Mouse (Mus musculus) liver, embryonic 14.5 days (tissue): Measurements from ENCODE around the gene Otud7b. TPM values are rescaled to one million over a fixed set of nuclear protein-coding genes. Genes with fewer than 3 reads are reported as not detected.

ENCODE experiments used
- ATAC-seq: fragments of 200-750 bp; cut with Nextera tagmentation; 2 replicates; pipeline ENCODE4 v1.8.0; 2017; ENCODE audit warnings: moderate number of reproducible peaks, mild to moderate bottlenecking, moderate library complexity; ENCODE audit not compliant: insufficient read depth
- DNase-seq, 3 experiments: peaks; one replicate each; pipeline ENCODE4 v3.0.0-alpha.2; 2012 to 2013; ENCODE audit warnings: low read depth in 3 of 3, low spot score in 3 of 3
- H3K27ac ChIP-seq: fragments of 300-500 bp; sonication (generic); 2 replicates; pipeline ENCODE4 v1.5.1; 2014; ENCODE audit warnings: moderate library complexity, mild to moderate bottlenecking, control low read depth, inconsistent platforms
- H3K27me3 ChIP-seq: fragments of 300-500 bp; sonication (generic); 2 replicates; pipeline ENCODE4 v1.6.1; 2014; ENCODE audit warnings: mild to moderate bottlenecking, low read length, moderate library complexity; ENCODE audit not compliant: control insufficient read depth, insufficient read depth
- H3K36me3 ChIP-seq: fragments of 300-500 bp; sonication (generic); replicated peaks from 2 replicates; pipeline ENCODE4 v1.6.1; 2014; ENCODE audit warnings: low read depth; ENCODE audit not compliant: control insufficient read depth, insufficient read depth
- H3K4me1 ChIP-seq, 2 experiments: fragments of 200-500 bp in 1 of 2; fragments of 300-500 bp in 1 of 2; sonication (generic) in 1 of 2; replicated peaks; 2 replicates each; pipeline ENCODE4 v1.6.1; 2012 to 2014; ENCODE audit warnings: antibody characterized with exemption in 1 of 2, inconsistent platforms in 1 of 2, low read length in 1 of 2; ENCODE audit not compliant: control insufficient read depth in 2 of 2, insufficient read depth in 2 of 2
- H3K4me2 ChIP-seq: fragments of 300-500 bp; sonication (generic); 2 replicates; pipeline ENCODE4 v1.6.1; 2014; ENCODE audit warnings: low read depth, mild to moderate bottlenecking, control low read depth, moderate library complexity
- H3K4me3 ChIP-seq, 2 experiments: fragments of 200-500 bp in 1 of 2; fragments of 300-500 bp in 1 of 2; sonication (generic) in 1 of 2; 2 replicates each; pipeline ENCODE4 v1.5.1; 2012 to 2014; ENCODE audit warnings: low read depth in 2 of 2, low read length in 2 of 2, mild to moderate bottlenecking in 2 of 2, control low read depth in 1 of 2, inconsistent platforms in 1 of 2, moderate library complexity in 1 of 2; ENCODE audit not compliant: insufficient read depth in 1 of 2
- H3K9ac ChIP-seq: fragments of 300-500 bp; sonication (generic); replicated peaks from 2 replicates; pipeline ENCODE4 v1.6.1; 2014; ENCODE audit warnings: mild to moderate bottlenecking, control low read depth, moderate library complexity
- H3K9me3 ChIP-seq: fragments of 300-500 bp; sonication (generic); 2 replicates; pipeline ENCODE4 v1.6.1; 2016; ENCODE audit warnings: low read length, mixed read lengths; ENCODE audit not compliant: control insufficient read depth
- CTCF ChIP-seq: IDR thresholded peaks from 2 replicates; pipeline ENCODE4 v1.5.1; 2016; ENCODE audit warnings: antibody characterized with exemption, low read depth, control low read depth
- EP300 ChIP-seq: IDR thresholded peaks from 2 replicates; pipeline ENCODE4 v1.6.1; 2016; ENCODE audit warnings: antibody characterized with exemption, low read depth
- WGBS: fragments of 180-500 bp; shearing (Covaris S2); extraction: QIAGEN DNeasy Blood & Tissue Kit; methylation state at CpG from one replicate; pipeline ENCODE4 v1.1.7; 2014; ENCODE audit not compliant: insufficient replicate concordance; 5-methylcytosine and 5-hydroxymethylcytosine counted together
- polyA plus RNA-seq, 2 experiments: library from polyadenylated mRNA; depleted of rRNA in 1 of 2; stranded (reverse) in 1 of 2; unstranded in 1 of 2; fragments of >200 nt; fragmentation: Nextera tagmentation in 1 of 2; extraction: Ambion mirVana in 1 of 2; gene quantifications; 2 replicates each; pipeline versions ENCODE4 v1.2.1 to v1.2.3; 2012 to 2014

The Otud7b gene
- polyA plus RNA-seq, 2 experiments: 3.5 to 5.2 TPM

- Histone ChIP-seq H3K27me3 (no peaks in the 10 kb centered on the region), H3K9ac (no peak overlapping the region), H3K36me3 (no peaks in the 10 kb centered on the region), H3K4me1 (peaks cover 4 to 10% of the 10 kb centered on the region in 2 experiments), H3K27ac (no peak overlapping the region), H3K4me3 (no peak overlapping the region), H3K9me3 (no peaks in the 10 kb centered on the region), H3K4me2 (no peak overlapping the region)
- 37% methylated on average over 4 of the region's 4 CpGs for WGBS
- ATAC-seq (no peak), DNase-seq (no peak)
- TF ChIP-seq EP300 (no peak), CTCF (no peak)
Observed at GRCm38 (mm10) chr3:96098168-96098567, 6.2 kb upstream of the Otud7b start.

GRCm38 (mm10) chr3:96098616-96099267 is 5.6 kb upstream of the Otud7b start:
- ATAC-seq (no peak), DNase-seq (no peak)
- H3K9me3 ChIP-seq: no peaks in the 10 kb centered on the region
- no peak overlapping the region for H3K9ac ChIP-seq
- WGBS: 49% methylated on average over 7 of the region's 7 CpGs
- no peaks in the 10 kb centered on the region for H3K27me3 ChIP-seq
- peaks cover 7 to 10% of the 10 kb centered on the region in 2 experiments for H3K4me1 ChIP-seq
- TF ChIP-seq EP300: no peak
- no peak for TF ChIP-seq CTCF
- H3K36me3 ChIP-seq: no peaks in the 10 kb centered on the region
- no peak overlapping the region for H3K4me2 ChIP-seq
- no peak overlapping the region for H3K27ac ChIP-seq
- no peak overlapping the region for H3K4me3 ChIP-seq

GRCm38 (mm10) chr3:96102100-96102872 is 2.0 kb upstream of the Otud7b start:
- TF ChIP-seq CTCF: no peak
- TF ChIP-seq EP300: no peak
- no peak for ATAC-seq

GRCm38 (mm10) chr3:96103901-96104260 is 446 bp upstream of the Otud7b start:
- no peak for DNase-seq
- Histone ChIP-seq H3K4me2 (peak overlapping the region; percentile 84), H3K9me3 (no peaks in the 10 kb centered on the region), H3K9ac (peak overlapping the region; percentile 98), H3K4me1 (peaks cover 13 to 14% of the 10 kb centered on the region in 2 experiments), H3K27me3 (no peaks in the 10 kb centered on the region), H3K36me3 (no peaks in the 10 kb centered on the region), H3K27ac (peak overlapping the region; percentile 80), H3K4me3 (peak overlapping the region; percentile 82 to 88)
- WGBS: 6% methylated on average over 8 of the region's 8 CpGs
- no peak for TF ChIP-seq CTCF
- no peak for TF ChIP-seq EP300
- ATAC-seq: peak; percentile 9; the same call in 1 of the 2 replicates

More at GRCm38 (mm10) chr3:96102100-96102872, 2.0 kb upstream of the Otud7b start:
- Histone ChIP-seq H3K4me3 (peak overlapping the region in 1 of 2 experiments; percentile 0; a peak in 2 of 4 replicates), H3K27me3 (no peaks in the 10 kb centered on the region), H3K27ac (no peak overlapping the region), H3K36me3 (no peaks in the 10 kb centered on the region), H3K9ac (no peak overlapping the region), H3K4me1 (peaks cover 13 to 16% of the 10 kb centered on the region in 2 experiments), H3K4me2 (peak overlapping the region; percentile 45), H3K9me3 (no peaks in the 10 kb centered on the region)
- peak in 2 of 3 experiments; percentile 48 to 51 for DNase-seq
- 24% methylated on average over 14 of the region's 14 CpGs for WGBS

- DNase-seq (no peak), ATAC-seq (no peak)
- H3K4me2 ChIP-seq: peak overlapping the region; percentile 84
- H3K4me1 ChIP-seq: peaks cover 13% of the 10 kb centered on the region in 2 experiments
- H3K27me3 ChIP-seq: no peaks in the 10 kb centered on the region
- no peak for TF ChIP-seq EP300
- TF ChIP-seq CTCF: no peak
- H3K9ac ChIP-seq: peak overlapping the region; percentile 98
- 7% methylated on average over 10 of the region's 10 CpGs for WGBS
- peak overlapping the region; percentile 70 for H3K27ac ChIP-seq
- H3K9me3 ChIP-seq: no peaks in the 10 kb centered on the region
- peak overlapping the region; percentile 88 to 95 for H3K4me3 ChIP-seq
- H3K36me3 ChIP-seq: no peaks in the 10 kb centered on the region
Observed at GRCm38 (mm10) chr3:96105232-96105747, 963 bp downstream of the Otud7b start.
